Comparison of ENCODE assay signal across 44 mouse cellular contexts in the genomic region with DNA sequence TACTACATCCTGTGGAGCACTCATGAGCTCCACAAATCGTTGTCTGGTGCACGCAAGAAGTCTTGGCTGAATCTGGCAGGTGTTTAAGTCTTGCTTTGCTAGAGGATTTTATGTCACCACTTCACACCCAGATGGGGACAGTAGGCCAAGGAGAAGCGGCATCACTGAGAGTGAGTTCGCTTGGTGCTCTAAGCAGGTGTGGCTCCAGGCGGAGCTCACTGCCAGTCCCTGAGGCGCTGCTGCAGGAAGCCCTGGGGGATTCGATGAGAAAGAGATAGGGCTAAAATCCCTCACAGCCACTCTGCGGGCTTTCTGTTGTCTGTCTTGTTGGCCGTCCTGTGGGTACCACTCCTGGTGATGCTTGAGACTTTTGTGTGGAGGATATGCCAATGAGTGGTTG. TPM values are rescaled to one million over a fixed set of nuclear protein-coding genes. Genes with fewer than 3 reads are reported as not detected.
"Had no signal": no experiment of that assay in that cellular context is flagged by ENCODE, and none has a peak within 500 bp of the region (broad histone marks: within the 10 kb centered on the region; RNA-seq: fewer than 3 reads in every experiment).

No protein-coding gene starts in this region.

- H3K27me3 ChIP-seq: limb, embryonic 12.5 days; limb, embryonic 13.5 days; limb, embryonic 15.5 days; liver, embryonic 12.5 days; liver, embryonic 13.5 days; liver, embryonic 15.5 days; lung, embryonic 15.5 days; midbrain, embryonic 12.5 days; midbrain, embryonic 13.5 days; midbrain, embryonic 15.5 days; neural tube, embryonic 12.5 days had no signal

- H3K4me2 ChIP-seq: limb, embryonic 12.5 days; limb, embryonic 13.5 days; limb, embryonic 15.5 days; liver, embryonic 11.5 days; liver, embryonic 12.5 days; liver, embryonic 13.5 days; liver, embryonic 15.5 days; lung, embryonic 14.5 days; lung, embryonic 15.5 days; midbrain, embryonic 11.5 days; midbrain, embryonic 12.5 days; midbrain, embryonic 13.5 days; midbrain, embryonic 15.5 days; neural tube, embryonic 12.5 days had no signal

- H3K9ac ChIP-seq: limb, embryonic 12.5 days; limb, embryonic 13.5 days; limb, embryonic 15.5 days; liver, embryonic 12.5 days; liver, embryonic 13.5 days; liver, embryonic 14.5 days; liver, embryonic 15.5 days; liver, postnatal 0 days; lung, embryonic 14.5 days; lung, embryonic 15.5 days; midbrain, embryonic 12.5 days; midbrain, embryonic 13.5 days; midbrain, embryonic 15.5 days; neural tube, embryonic 12.5 days had no signal

- H3K9me3 ChIP-seq: limb, embryonic 10.5 days; limb, embryonic 12.5 days; limb, embryonic 13.5 days; limb, embryonic 15.5 days; liver, embryonic 12.5 days; liver, embryonic 13.5 days; liver, embryonic 15.5 days; lung, embryonic 15.5 days; megakaryocyte, embryonic 14.5 days; midbrain, embryonic 10.5 days; midbrain, embryonic 12.5 days; midbrain, embryonic 13.5 days; midbrain, embryonic 15.5 days; neural tube, embryonic 12.5 days had no signal

- H3K4me3 ChIP-seq: limb, embryonic 10.5 days; limb, embryonic 12.5 days; limb, embryonic 13.5 days; limb, embryonic 15.5 days; liver, embryonic 12.5 days; liver, embryonic 13.5 days; liver, embryonic 15.5 days; lung, embryonic 15.5 days; megakaryocyte, embryonic 14.5 days; midbrain, embryonic 10.5 days; midbrain, embryonic 12.5 days; midbrain, embryonic 13.5 days; midbrain, embryonic 15.5 days; myocyte; neural tube, embryonic 12.5 days had no signal

- DNase-seq: left cerebral cortex, postnatal 4 days; liver; liver, embryonic 13.5 days; liver, postnatal 0 days; lung, adult 18-20 months; lung, adult 2 months; lung, embryonic 14.5 days; lung, postnatal 10 days; lung, postnatal 14 days; lung, postnatal 36 days; lung, postnatal 4 days; midbrain, embryonic 14.5 days had no signal

- H3K36me3 ChIP-seq: limb, embryonic 10.5 days; limb, embryonic 12.5 days; limb, embryonic 13.5 days; liver, embryonic 12.5 days; liver, embryonic 13.5 days; liver, embryonic 15.5 days; lung, embryonic 15.5 days; midbrain, embryonic 10.5 days; midbrain, embryonic 12.5 days; midbrain, embryonic 15.5 days; neural tube, embryonic 12.5 days had no signal

- H3K27ac ChIP-seq: limb, embryonic 10.5 days; limb, embryonic 12.5 days; limb, embryonic 13.5 days; limb, embryonic 15.5 days; liver, embryonic 12.5 days; liver, embryonic 13.5 days; liver, embryonic 14.5 days; liver, embryonic 15.5 days; lung, embryonic 15.5 days; macrophage; midbrain, embryonic 10.5 days; midbrain, embryonic 12.5 days; midbrain, embryonic 13.5 days; midbrain, embryonic 15.5 days; neural tube, embryonic 12.5 days had no signal

- H3K4me1 ChIP-seq: limb, embryonic 10.5 days; limb, embryonic 12.5 days; limb, embryonic 13.5 days; limb, embryonic 15.5 days; liver, embryonic 12.5 days; liver, embryonic 13.5 days; liver, embryonic 15.5 days; lung, embryonic 15.5 days; megakaryocyte, embryonic 14.5 days; midbrain, embryonic 12.5 days; midbrain, embryonic 13.5 days; midbrain, embryonic 15.5 days; neural tube, embryonic 12.5 days had no signal

- ATAC-seq: liver, embryonic 12.5 days; liver, postnatal 0 days; lung, postnatal 0 days; midbrain, embryonic 13.5 days; midbrain, embryonic 15.5 days; midbrain, embryonic 16.5 days had no signal

RNA-seq across cellular contexts. Expression of a gene that starts 34.3 kb away (rescaled TPM):
- total RNA-seq: left cerebral cortex, postnatal 10 days; left cerebral cortex, postnatal 14 days; left cerebral cortex, postnatal 25 days; left cerebral cortex, postnatal 36 days; left cerebral cortex, postnatal 4 days; megakaryocyte progenitor cell, adult 5-6 weeks; megakaryocyte, adult 5-6 weeks; megakaryocyte-erythroid progenitor cell, adult 5-6 weeks; midbrain, postnatal 0 days; monocyte, adult 5-6 weeks had no signal
- polyA plus RNA-seq: limb, embryonic 10.5 days; limb, embryonic 11.5 days; limb, embryonic 12.5 days; limb, embryonic 13.5 days; limb, embryonic 14.5 days; limb, embryonic 15.5 days; liver, embryonic 11.5 days; liver, embryonic 12.5 days; liver, embryonic 13.5 days; liver, embryonic 14.5 days; macrophage; midbrain, embryonic 10.5 days; midbrain, embryonic 12.5 days; myocyte; neural tube, embryonic 11.5 days; neural tube, embryonic 12.5 days had no signal
